Mouse (Mus musculus) thymus, postnatal 4 days (tissue): ENCODE results near the gene Gorasp1.

Source experiments
- DNase-seq: peaks from one replicate; pipeline ENCODE4 v3.0.0; 2021

The Gorasp1 gene

DNA sequence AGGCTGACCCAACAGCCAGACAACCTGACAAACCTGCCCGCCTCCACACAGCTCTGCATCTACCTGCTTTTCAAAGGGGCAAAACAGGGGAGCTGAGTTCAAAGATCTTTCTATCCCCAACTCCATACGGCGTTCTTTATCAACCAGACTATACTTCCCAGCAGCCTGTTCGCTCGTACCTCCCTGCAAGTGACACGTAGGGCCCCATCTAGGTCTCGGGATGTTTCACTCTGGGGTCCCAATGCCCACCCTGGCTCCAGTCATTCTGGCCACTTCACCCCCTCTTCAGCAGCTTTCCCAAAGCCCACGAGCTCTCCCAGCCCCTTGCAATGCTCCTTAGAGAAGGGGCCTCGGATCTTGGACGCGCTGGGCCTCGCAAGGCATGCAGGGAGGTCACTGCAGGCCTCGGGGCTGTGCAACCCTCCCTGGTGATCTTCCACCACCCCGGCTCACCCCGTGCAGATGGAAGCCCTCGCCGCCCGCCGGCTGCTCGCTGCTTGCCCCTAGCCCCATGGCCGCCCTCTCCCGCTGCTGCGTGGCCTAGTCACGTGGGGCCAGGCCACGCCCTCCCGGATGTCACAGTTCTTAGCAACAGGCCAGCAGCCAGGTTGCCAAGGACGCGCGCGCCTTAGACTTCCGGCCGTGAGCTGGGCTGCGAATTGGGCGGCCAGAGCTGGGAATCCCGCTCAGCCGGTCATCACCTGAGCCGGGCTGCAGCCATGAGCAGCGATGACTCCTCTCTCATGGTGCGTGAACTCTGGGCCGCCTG lies at the start of gene Gorasp1, which contains the start of gene Ttc21a:
Gene Gorasp1 (minus strand): TSS at position 561 of the 769 bp plus-strand sequence.
Gene Ttc21a (plus strand): TSS at position 602 of the 769 bp plus-strand sequence.
- DNase-seq: peak; percentile 96

- DNase-seq: no peak
Measured at GRCm38 (mm10) chr9:119985881-119986574, 48.7 kb upstream of the Gorasp1 start.

DNA sequence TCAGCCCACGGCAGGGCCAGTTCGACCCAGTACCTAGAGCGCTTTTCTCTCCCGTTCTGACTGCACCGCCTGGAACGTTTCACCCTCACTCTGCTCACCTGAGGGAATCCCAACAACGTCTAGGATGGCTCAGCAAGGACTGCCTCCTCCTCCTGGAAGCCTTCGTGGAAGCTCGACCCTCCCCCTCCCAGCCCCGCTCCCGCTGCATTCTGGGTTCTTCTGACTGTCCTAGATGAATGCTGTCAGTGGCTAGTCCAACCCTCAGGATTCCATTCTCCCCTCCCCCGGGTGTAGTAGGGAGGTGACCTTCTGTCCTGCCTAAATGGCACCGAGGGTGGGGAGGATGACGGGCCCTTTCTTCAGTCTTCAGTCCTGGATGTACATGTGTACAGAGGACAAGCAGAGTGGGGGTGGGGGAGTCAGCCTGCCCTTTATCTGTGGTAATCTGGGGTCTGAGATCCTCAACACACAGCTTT lies 47.2 kb upstream of the Gorasp1 start, which contains the start of gene Csrnp1:
Gene Csrnp1 (minus strand): TSS at position 123 of the 476 bp plus-strand sequence.
- peak; percentile 63 for DNase-seq

DNA sequence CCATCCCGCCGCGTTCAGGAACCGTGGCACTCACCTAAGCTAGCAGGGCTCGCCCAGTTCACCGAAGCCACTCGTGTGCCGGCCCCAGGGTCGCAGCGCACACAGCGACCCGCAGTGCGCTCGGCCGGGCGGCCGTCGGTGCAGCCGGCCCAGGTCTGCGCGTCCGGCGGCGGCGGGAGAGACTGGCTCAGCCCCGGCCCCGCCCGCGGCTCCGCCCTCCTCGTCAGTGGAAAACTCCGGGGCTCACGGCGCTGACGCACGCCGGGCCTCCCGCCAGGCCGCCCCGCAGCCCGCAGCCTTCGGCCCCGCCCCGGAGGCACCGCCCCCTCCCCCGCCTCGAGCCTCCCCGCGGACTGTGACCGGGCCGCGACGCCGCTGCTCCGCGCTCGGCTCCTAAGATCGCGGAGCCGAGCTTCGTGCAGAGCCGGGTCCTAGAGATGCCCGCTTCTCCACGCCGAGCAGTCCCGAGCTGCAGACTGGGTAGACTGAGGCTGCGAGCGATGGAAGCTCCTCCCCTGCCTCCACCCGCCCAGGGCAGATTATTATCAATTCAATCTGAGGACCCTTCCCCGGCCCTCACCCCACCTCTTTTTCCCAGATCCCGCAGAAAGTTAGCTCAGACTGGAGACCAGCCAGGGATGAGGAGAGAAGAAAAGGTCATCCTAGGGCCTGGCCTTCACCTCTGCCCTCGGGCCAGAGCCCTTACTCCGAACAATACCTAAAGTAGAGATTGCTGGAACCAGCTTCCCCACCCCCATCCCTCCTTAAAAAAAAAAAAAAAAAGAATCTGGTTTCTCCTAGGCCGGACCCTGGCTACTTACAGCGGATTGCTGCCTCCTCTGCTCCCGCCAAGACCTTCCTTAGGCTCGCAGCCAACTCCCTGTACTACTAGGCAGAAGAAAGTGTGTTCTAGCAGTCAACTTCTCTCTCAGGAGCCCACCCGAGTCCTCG lies 46.5 kb upstream of the Gorasp1 start:
- DNase-seq: peak; percentile 90

DNA sequence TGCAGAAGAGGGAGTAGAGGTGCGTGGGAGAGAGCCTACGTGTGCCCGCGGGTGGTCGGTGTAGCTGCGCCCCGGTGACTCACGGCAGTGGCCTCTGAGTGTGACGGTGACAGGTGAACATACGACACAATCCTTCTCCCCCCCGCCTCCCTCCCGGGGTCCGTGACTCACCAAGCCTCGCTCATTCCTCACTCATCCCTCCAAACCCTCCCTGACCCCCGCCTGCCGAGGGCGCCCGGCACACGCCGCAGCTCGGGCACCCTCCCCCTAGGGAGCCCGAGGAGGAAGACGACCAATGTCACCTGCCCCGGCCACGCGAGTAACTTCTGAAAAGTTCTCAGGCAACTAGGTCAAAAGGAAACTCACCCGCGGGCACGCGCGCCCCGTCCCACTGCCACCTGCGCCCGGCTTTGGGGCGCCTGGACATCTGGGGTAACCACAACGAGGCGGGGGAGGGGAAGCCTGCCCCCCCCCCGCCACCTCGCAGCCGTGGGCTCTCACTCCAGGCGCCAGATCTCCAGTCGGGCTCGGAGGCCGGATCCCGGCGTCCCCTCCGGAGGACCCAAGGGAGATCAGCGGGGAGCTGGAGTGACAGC lies 45.7 kb upstream of the Gorasp1 start:
- DNase-seq: peak; percentile 80

DNA sequence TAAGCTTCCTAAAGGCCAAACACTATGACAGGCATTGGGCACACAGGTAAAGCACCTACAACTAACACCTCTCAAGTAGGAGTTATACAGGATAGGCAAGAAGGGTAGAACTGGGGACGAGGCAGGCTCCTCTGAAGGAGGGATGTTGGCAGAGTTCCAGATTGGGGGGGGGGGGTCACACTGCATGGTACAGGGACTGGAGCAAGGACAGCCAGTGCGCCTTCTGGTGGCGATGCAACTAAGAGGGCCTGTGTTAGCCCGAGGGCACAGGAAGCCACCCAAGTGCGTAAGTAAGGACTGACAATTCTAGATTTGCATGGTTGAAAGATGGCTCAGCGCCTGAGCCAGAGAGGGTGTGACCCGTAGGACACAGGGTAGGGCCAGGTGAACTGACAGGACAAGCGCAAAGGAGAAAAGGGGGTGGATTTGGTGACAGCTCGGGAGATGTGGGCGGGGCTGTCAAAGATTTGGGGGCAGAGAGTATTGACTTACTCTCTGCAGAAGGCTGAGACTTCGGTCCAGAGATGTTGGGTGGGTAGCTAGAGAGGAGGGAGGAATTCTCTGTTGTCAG lies 45.0 kb upstream of the Gorasp1 start:
- peak; percentile 89 for DNase-seq

GRCm38 (mm10) chr9:119981183-119982179 lies 44.1 kb upstream of the Gorasp1 start:
- DNase-seq: peak; percentile 86

DNA sequence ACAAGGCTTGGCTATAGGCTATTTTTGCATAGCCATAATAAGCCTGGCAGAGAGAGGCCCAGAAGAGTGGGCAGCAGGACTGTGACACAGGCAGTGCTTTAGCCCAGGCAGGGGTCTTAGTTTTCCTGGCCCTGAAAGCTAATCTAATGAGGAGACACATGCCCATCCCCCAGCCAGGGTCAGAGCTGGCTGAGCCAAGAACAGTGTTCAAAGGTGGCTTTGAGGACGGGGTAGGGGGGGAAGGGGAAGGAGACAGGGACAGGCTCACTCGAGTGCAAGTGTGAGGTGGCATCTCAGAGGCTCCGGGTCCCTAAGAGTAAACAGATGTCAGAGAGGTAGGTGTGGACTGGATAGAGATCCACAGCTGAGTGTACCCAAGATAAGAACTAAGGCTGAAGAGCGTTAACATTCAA lies 43.4 kb upstream of the Gorasp1 start:
- DNase-seq: peak; percentile 60

- no peak for DNase-seq
Measured at GRCm38 (mm10) chr9:119979749-119980148, 42.4 kb upstream of the Gorasp1 start.

- peak; percentile 47 for DNase-seq
Measured at GRCm38 (mm10) chr9:119978811-119979441, 41.6 kb upstream of the Gorasp1 start.

DNA sequence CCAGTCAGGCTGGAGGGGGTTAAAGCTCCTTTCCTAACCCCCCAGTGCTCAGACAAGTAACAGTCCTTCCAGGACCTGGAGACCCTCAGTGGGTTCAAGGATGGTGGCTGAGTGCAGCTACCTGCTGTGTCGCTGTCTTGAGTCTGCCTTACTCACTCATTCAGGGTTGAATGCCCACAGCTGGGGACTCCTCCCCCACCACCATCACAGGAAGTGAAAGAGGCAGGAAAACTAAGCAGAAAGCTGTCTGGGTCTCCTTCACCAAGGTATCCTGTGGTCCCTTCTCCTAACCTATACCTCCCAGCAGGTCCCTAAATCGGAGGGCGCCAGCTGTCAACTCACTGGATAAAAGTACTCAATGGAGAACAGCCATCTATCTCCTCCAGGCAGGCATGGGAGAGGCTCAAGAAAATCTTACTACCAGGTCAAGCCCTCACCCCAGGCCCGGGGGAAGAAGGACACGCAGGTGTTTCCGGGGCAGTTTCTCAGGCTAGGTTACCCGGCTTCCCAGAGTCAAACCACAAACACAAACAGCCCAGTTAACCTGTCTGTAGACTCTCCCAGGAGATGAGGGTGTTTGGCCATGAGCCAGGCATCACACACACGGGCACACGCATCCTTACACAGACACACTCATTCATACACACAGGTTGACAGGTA lies 40.9 kb upstream of the Gorasp1 start:
- DNase-seq: peak; percentile 76

DNA sequence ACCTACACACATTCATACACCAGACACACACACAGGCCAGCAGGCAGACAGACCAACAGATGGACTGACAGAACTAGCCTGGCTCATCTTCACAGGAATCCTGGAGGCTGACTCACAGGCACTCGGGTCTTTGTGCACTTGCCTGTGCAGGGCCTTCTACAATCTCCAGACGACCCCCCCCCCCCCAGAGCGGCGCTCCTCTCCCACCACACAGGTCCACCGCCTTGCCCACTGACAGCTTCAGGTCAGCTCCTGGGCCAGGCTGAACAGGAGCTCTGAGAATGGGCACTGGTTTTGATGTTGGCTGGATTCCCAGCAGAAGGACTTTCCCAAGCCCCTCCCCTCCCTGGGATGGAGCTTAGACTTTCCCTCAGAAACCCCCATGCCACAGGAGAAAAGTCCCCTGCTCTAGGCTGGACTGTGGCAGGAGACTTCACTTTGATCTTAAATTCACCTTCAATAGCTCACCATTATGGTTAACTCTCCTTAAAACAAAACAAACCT lies 40.2 kb upstream of the Gorasp1 start:
- no peak for DNase-seq

DNA sequence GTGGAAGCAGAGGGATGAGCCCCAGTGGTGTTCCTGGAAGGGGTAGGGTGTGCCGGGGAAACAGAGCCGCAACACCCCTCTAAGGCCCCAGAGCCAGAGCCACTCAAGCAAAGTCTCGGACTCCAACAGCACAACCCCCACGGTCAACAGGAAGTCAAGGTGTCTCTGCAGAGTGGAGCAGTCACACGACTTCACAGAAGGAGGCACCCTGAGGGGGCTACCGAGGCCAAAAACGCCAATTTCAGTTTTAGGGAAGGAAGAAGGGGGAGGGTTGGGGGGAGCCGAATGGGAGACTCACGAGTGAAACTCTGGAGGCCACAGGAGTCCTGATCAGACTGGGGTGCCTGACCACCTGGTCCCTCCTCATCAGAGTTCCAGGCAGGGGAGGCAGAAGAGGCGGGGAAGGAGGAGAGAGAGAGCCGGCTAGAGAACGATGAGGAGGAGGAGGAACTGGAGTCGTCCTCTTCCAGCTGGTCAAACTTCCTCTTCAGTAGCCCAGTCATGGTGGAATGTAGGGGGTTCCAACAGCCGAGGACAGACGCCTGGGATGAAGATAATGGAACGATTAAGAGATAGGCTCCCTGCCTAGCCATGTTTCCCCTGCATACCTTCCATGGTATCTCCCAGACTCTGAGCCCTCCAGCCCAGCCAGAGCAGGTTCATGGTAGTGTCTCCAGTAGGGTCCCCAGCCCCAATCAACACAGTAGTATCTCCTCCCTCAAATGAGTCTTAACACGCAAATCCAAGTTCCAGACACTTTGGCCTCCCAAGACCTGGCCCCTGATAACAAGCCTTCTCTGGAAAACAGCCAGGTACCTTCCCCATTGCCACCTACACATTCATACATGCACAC lies 39.6 kb upstream of the Gorasp1 start:
- peak; percentile 56 for DNase-seq

- DNase-seq: no peak
Measured at GRCm38 (mm10) chr9:119975286-119975685, 37.9 kb upstream of the Gorasp1 start.

DNA sequence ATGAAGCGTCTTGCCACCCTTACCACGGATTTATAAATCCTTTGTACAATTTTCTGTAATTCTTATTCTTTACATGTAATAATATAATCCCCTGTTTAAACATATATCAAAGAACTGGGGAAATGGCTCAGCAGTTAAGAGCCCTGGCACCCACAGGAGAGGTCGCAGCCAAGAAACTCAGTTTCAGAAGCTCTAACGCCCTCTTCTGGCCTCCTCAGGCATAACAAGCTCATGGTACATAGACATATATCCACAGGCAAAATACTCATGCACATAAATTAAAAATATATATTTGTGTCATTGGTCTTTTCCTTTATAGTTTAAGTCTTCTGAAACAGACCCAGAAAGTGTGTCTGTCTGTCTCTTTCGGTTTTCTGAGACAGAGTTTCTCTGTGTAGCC lies 37.2 kb upstream of the Gorasp1 start:
- DNase-seq: peak; percentile 56

GRCm38 (mm10) chr9:119973869-119974520 lies 36.6 kb upstream of the Gorasp1 start:
- peak; percentile 79 for DNase-seq

DNA sequence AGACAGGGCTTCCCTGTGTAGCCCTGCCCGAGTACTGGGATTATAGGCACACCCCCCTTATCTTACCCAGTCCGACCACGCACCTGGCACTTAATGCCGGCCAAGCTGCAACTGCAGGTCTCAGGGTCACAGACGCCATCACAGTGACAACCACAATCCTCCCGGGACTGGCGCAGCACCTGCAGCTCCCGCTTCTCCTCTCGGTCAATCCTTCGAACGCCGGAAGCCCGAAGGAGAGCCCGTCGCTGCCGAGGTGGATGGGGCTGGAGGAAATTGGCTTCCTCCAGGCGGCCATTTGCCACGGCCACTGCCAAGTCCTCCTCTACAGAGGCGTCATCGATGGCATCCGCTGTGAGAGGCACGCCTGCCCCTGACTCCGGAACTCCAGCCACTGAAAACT lies 35.9 kb upstream of the Gorasp1 start:
- DNase-seq: no peak

GRCm38 (mm10) chr9:119972582-119972981 lies 35.2 kb upstream of the Gorasp1 start:
- no peak for DNase-seq
